Mouse (Mus musculus) intestine, embryonic 15.5 days (tissue): ENCODE data around the gene Cd164l2. TPM values are rescaled to one million over a fixed set of nuclear protein-coding genes. Genes with fewer than 3 reads are reported as not detected.

Source experiments
- ATAC-seq: fragments of 200-750 bp; cut with Nextera tagmentation; 2 replicates; pipeline ENCODE4 v1.8.0; 2017; ENCODE audit warnings: moderate TSS enrichment, moderate library complexity
- H3K27ac ChIP-seq: fragments of 300-500 bp; sonication (generic); 2 replicates; pipeline ENCODE4 v1.5.1; 2015; ENCODE audit warnings: mild to moderate bottlenecking, inconsistent platforms
- H3K27me3 ChIP-seq: fragments of 300-500 bp; sonication (generic); replicated peaks from 2 replicates; pipeline ENCODE4 v1.6.1; 2015; ENCODE audit warnings: inconsistent platforms
- H3K36me3 ChIP-seq: fragments of 300-500 bp; sonication (generic); 2 replicates; pipeline ENCODE4 v1.6.1; 2015; ENCODE audit warnings: inconsistent platforms
- H3K4me1 ChIP-seq: fragments of 300-500 bp; sonication (generic); replicated peaks from 2 replicates; pipeline ENCODE4 v1.6.1; 2015; ENCODE audit warnings: inconsistent platforms
- H3K4me2 ChIP-seq: fragments of 300-500 bp; sonication (generic); replicated peaks from 2 replicates; pipeline ENCODE4 v1.6.1; 2015; ENCODE audit warnings: mild to moderate bottlenecking, inconsistent platforms
- H3K4me3 ChIP-seq: fragments of 300-500 bp; sonication (generic); replicated peaks from 2 replicates; pipeline ENCODE4 v1.5.1; 2015; ENCODE audit warnings: inconsistent platforms
- H3K9ac ChIP-seq: fragments of 300-500 bp; sonication (generic); 2 replicates; pipeline ENCODE4 v1.6.1; 2015; ENCODE audit warnings: inconsistent platforms
- H3K9me3 ChIP-seq: fragments of 300-500 bp; sonication (generic); 2 replicates; pipeline ENCODE4 v1.6.1; 2016; ENCODE audit warnings: inconsistent platforms
- WGBS: fragments of 180-500 bp; shearing (Covaris S2); methylation state at CpG from one replicate; pipeline ENCODE4 v1.1.7; 2015; 5-methylcytosine and 5-hydroxymethylcytosine counted together
- polyA plus RNA-seq: library from polyadenylated mRNA; unstranded; fragments of >200 nt; fragmentation: Nextera tagmentation; extraction: Ambion mirVana; gene quantifications from 2 replicates; pipeline ENCODE4 v1.2.1, GENCODE M21; 2015

The Cd164l2 gene
- polyA plus RNA-seq, 1 experiment from 2014 or later: 2.7 TPM

DNA sequence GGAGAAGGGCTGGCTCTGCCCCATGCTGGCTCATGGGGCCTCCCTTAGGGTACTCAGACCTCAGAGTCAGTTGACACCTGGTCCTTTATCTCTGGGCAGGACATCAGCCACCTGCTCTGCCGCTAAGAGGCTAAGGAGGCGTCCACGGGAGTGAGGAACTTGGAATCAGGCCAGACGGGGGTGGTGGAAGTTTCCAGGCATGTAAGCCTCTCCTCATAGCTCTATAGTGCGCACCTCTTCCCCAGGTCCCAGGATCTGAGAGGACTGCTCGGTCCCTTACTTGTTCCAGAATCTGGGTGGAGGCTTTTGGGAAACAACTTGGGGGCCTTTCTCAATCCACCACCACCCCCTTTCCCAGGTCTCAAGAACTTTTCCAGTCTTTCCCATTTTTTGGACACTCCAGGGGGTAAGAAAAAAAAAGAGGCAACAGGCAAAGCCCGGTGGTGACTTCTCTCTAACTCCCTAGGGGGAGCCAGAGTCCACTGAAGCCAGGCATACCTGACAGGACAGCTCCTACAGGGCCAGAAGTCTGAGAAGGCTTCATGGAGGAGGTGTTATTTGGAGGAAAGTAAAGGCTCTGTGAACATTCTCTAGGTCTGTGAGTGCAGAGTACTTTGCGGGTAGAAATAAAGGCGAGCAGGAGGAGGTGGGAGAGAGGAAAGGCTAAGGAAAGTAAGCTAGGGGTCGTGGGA, 21.5 kb downstream of the Cd164l2 start:
- Histone ChIP-seq H3K4me2 (no peak overlapping the region), H3K4me1 (no peaks in the 10 kb centered on the region), H3K27me3 (0 out of 2 replicates have a peak, but pooled peaks cover 4% of the 10 kb centered on the region), H3K27ac (no peak overlapping the region), H3K9ac (no peak overlapping the region), H3K4me3 (no peak overlapping the region), H3K9me3 (no peaks in the 10 kb centered on the region), H3K36me3 (no peaks in the 10 kb centered on the region)
- peak; percentile 28; the same call in 1 of the 2 replicates for ATAC-seq
- 32% methylated on average over 10 of the region's 10 CpGs for WGBS

DNA sequence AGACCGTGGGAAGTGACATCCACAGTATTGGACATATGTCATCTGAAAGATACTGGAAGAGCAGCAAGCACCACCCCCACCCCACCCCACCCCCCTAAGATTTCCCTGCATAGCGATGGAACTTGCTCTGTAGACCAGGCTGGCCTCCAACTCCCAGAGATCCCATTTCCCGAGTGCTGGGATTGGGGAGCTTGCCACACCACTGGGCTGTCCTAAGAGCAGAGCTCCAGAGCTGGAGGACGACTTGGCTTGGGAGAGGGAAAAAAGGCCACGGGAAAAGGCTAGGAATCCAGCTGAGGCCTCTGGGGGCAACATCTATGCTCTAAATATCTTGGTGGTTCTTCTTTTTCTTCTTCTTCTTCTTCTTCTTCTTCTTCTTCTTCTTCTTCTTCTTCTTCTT, 22.8 kb downstream of the Cd164l2 start:
- H3K36me3 ChIP-seq: no peaks in the 10 kb centered on the region
- H3K4me2 ChIP-seq: no peak overlapping the region
- no peak for ATAC-seq
- H3K9ac ChIP-seq: no peak overlapping the region
- H3K9me3 ChIP-seq: no peaks in the 10 kb centered on the region
- 0 out of 2 replicates have a peak, but pooled peaks cover 4% of the 10 kb centered on the region for H3K27me3 ChIP-seq
- H3K27ac ChIP-seq: no peak overlapping the region
- H3K4me3 ChIP-seq: no peak overlapping the region
- no peaks in the 10 kb centered on the region for H3K4me1 ChIP-seq
- 48% methylated on average over 5 of the region's 5 CpGs for WGBS

DNA sequence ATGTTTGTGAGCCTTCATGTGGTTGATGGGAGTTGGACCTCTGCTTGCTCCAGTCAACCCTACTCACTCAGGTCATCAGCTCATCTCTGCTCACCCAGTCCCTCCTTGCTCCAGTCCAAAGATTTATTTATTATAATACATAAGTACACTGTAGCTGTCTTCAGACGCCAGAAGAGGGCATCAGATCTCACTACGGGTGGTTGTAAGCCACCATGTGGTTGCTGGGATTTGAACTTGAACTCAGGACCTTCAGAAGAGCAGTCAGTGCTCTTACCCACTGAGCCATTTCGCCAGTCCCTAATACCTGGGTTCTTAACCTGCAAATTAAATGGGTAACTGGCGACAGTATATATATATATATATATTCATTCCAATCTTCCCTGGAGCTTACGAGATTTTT, 23.5 kb downstream of the Cd164l2 start:
- H3K9me3 ChIP-seq: no peaks in the 10 kb centered on the region
- H3K36me3 ChIP-seq: no peaks in the 10 kb centered on the region
- no peak overlapping the region for H3K4me3 ChIP-seq
- no peak for ATAC-seq
- WGBS: 75% methylated on average over 5 of the region's 5 CpGs
- H3K4me1 ChIP-seq: no peaks in the 10 kb centered on the region; the same call in 1 of the 2 replicates
- H3K27ac ChIP-seq: no peak overlapping the region
- H3K27me3 ChIP-seq: 0 out of 2 replicates have a peak, but pooled peaks cover 4% of the 10 kb centered on the region
- H3K4me2 ChIP-seq: no peak overlapping the region
- H3K9ac ChIP-seq: no peak overlapping the region

DNA sequence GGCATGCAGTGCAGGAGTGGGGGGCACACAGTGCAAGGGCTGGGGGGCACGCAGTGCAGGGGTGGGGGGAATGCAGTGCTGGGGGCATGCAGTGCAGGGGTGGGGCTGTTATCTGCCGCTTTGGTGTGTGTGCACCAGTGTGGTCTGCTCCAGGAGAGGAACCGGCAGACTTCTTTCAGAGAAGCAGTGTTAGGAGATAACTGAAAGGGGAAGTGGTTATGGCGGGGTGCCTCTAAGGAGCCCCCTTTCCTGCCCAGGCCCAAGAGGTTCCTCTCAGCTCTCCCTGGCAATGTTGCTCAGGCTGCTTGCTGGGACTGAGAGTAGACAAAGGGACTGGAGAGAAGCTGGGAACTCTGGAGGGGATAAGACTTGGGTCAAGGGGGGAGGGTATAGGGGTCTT, 26.0 kb downstream of the Cd164l2 start:
- Histone ChIP-seq H3K27ac (no peak overlapping the region), H3K4me2 (no peak overlapping the region), H3K27me3 (0 out of 2 replicates have a peak, but pooled peaks cover 10% of the 10 kb centered on the region), H3K9me3 (no peaks in the 10 kb centered on the region), H3K9ac (no peak overlapping the region), H3K36me3 (no peaks in the 10 kb centered on the region), H3K4me3 (no peak overlapping the region), H3K4me1 (peaks cover 8% of the 10 kb centered on the region; the same call in 1 of the 2 replicates)
- ATAC-seq: no peak
- WGBS: 58% methylated on average over 4 of the region's 4 CpGs

DNA sequence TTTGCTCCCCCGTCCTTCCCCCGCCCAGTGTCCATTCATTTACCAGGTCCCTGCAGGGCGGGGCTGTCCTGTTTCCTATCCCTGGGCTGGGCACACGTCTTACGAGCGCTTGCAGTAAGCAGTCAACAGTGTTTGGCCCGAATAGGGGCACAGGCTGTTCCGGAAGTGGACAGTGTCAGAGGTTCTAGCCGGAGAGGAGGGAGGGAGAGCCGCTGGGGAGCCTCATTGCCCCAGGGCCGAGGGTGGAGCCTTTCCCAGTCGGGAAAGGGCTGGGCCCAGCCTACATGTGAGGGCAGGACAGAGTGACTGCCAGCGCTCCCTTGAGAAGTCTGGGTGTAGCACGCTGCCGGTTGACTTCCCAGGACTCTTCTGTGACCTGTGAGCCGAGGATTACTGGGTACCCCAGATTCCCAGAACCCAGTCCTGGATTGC, 28.6 kb downstream of the Cd164l2 start, which contains the start of gene Map3k6:
Gene Map3k6 (plus strand): TSS at position 329 of the 432 bp plus-strand sequence.
- WGBS: 6% methylated on average over 16 of the region's 16 CpGs
- peak within 1 kb of the TSS; percentile 62 for H3K9ac ChIP-seq
- ATAC-seq: peak; percentile 71
- H3K4me2 ChIP-seq: peak within 1 kb of the TSS; percentile 96
- no peaks in the 10 kb centered on the region for H3K36me3 ChIP-seq
- no peaks in the 10 kb centered on the region for H3K9me3 ChIP-seq
- H3K27ac ChIP-seq: peak within 1 kb of the TSS; percentile 85
- peak within 1 kb of the TSS; percentile 62 for H3K4me3 ChIP-seq
- peaks cover 11% of the 10 kb centered on the region; the same call in 1 of the 2 replicates for H3K27me3 ChIP-seq
- peaks cover 10% of the 10 kb centered on the region; the same call in 1 of the 2 replicates for H3K4me1 ChIP-seq

DNA sequence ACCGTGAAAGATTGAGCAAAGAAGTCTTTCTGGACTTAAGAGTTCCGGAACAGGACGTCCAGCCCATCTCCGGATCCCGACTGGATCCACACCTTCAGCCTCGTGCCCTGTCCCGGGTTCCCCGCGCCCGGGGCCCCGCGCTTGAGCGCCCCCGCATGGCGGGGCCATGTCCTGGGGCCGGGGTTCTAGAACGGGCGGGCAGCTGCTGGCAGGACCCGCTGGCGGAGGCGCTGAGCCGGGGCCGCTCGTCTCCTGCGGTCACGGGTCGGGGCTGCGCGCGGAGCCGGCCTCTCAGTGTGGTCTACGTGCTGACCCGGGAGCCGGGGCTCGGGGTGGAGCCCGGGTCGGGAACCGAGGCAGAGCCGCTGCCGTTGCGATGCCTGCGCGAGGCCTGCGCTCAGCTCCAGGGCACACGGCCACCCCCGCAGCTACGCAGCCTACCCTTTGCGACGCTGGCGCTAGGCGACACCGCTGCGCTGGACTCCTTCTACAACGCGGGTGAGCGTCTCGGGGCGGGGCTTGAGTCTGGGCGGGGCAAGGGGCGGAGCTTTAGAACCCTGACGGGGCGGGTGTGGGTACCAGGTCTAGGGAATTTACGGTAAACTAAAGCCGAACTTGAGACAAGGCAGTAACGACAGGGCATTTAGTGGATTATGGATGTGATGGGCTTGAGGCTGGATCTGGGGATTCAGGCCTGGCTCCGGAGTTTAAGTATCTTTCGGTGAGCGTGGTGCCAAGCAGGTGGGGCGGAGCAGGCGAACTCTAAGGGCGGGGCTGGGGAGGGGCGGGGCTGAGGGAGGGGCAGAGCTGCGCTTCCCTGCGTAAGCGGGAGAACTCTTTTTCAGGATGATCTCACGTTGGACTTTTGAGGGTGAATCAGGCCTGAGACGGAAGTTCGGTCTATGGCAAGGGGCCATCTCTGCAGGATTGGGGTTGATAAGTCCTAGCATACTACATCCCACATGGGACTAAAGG, 29.3 kb downstream of the Cd164l2 start:
- ATAC-seq: peak; percentile 95
- peak overlapping the region; percentile 62 for H3K4me3 ChIP-seq
- H3K4me1 ChIP-seq: peaks cover 10% of the 10 kb centered on the region; the same call in 1 of the 2 replicates
- H3K9ac ChIP-seq: peak overlapping the region; percentile 62
- no peaks in the 10 kb centered on the region for H3K36me3 ChIP-seq
- H3K27ac ChIP-seq: peak overlapping the region; percentile 85
- H3K9me3 ChIP-seq: no peaks in the 10 kb centered on the region
- H3K4me2 ChIP-seq: peak overlapping the region; percentile 96
- peaks cover 13% of the 10 kb centered on the region; the same call in 1 of the 2 replicates for H3K27me3 ChIP-seq
- 1% methylated on average over 78 of the region's 78 CpGs for WGBS

DNA sequence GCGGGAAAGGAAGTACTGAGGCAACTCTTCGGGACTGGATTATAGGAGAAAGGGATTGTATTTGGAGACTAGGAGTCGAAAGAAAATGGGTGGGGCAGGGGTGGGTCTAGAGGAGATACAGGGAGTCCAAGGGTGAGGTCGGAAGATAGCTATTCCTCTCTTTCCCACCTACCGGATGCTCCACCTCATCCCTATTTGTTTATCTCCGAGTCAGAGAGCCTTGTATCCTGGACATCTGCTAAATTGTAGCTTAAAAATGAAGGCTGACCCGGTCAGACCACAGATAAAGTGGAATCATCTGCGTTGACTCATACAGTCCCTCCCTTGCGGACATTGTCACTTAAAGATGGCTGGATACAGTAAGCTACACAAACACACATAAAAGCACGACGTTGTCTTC, 30.0 kb downstream of the Cd164l2 start:
- 0 out of 2 replicates have a peak overlapping the region, but pooled peaks have one; percentile 62 for H3K9ac ChIP-seq
- H3K4me3 ChIP-seq: peak overlapping the region; percentile 62
- peaks cover 18% of the 10 kb centered on the region; the same call in 1 of the 2 replicates for H3K27me3 ChIP-seq
- H3K9me3 ChIP-seq: no peaks in the 10 kb centered on the region
- ATAC-seq: no peak
- H3K27ac ChIP-seq: no peak overlapping the region
- H3K4me2 ChIP-seq: peak overlapping the region; percentile 96
- H3K4me1 ChIP-seq: peaks cover 10% of the 10 kb centered on the region; the same call in 1 of the 2 replicates
- H3K36me3 ChIP-seq: no peaks in the 10 kb centered on the region
- WGBS: 18% methylated on average over 11 of the region's 11 CpGs

DNA sequence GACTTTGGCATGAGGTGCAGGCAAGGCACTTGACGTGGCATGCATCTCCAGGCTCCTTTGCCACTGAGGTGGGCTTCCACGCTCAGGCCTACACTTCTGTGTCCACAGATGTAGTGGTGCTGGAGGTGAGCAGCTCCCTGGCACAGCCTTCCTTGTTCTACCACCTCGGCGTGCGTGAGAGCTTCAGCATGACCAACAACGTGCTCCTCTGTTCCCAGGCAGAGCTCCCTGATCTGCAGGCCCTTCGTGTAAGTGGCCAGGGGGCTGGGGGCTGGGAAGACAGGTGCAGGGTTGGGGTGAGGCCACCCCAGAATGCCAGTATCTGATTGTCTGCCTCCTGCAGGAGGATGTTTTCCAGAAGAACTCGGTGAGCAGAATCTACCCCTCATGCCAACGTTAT, 30.8 kb downstream of the Cd164l2 start:
- H3K9me3 ChIP-seq: no peaks in the 10 kb centered on the region
- no peak for ATAC-seq
- no peak overlapping the region for H3K4me2 ChIP-seq
- H3K4me1 ChIP-seq: peaks cover 10% of the 10 kb centered on the region; the same call in 1 of the 2 replicates
- H3K27ac ChIP-seq: no peak overlapping the region
- no peak overlapping the region for H3K9ac ChIP-seq
- WGBS: 69% methylated on average over 9 of the region's 9 CpGs
- no peak overlapping the region for H3K4me3 ChIP-seq
- no peaks in the 10 kb centered on the region for H3K36me3 ChIP-seq
- H3K27me3 ChIP-seq: peaks cover 24% of the 10 kb centered on the region

DNA sequence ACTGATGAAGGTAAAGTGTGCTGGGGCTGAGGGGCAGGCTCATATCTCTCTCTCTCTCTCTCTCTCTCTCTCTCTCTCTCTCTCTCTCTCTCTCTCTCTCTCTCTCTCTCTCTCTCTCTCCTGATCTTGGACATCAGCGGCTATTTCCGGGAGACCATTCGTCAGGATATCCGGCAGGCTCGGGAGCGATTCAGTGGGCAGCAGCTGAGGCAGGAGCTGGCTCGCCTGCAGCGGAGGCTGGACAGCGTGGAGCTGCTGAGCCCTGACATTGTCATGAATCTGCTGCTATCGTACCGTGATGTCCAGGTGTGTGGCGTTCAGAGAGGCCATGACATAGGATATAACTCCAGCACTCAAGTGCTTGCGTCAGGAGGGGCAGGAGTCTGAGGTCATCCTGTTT, 31.6 kb downstream of the Cd164l2 start:
- no peaks in the 10 kb centered on the region for H3K9me3 ChIP-seq
- 0 out of 2 replicates have a peak overlapping the region, but pooled peaks have one; percentile 14 for H3K4me2 ChIP-seq
- H3K4me3 ChIP-seq: no peak overlapping the region
- 28% methylated on average over 12 of the region's 13 CpGs for WGBS
- no peak overlapping the region for H3K9ac ChIP-seq
- H3K36me3 ChIP-seq: no peaks in the 10 kb centered on the region
- ATAC-seq: no peak
- no peak overlapping the region for H3K27ac ChIP-seq
- peaks cover 24% of the 10 kb centered on the region for H3K27me3 ChIP-seq
- peaks cover 10% of the 10 kb centered on the region; the same call in 1 of the 2 replicates for H3K4me1 ChIP-seq

DNA sequence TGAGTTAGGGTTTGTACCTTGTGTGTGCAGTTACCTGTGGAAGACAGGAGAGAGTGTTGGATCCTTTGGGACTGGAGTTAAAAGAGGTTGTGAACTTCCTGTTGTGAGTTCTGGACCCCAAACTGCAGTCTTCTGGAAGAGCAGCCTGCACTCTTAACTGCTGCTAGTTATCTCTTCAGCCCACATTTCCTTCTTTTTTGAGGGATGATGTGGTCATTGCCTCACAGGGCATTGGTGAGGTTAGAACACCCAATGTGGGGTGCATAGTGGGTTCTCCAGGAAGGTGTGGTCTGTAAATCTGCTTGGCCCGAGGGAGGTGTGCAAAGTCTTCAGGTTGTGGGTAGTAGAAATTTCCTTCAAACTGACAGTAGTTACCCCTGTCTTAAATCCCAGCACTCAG, 32.4 kb downstream of the Cd164l2 start:
- Histone ChIP-seq H3K4me1 (peaks cover 10% of the 10 kb centered on the region; the same call in 1 of the 2 replicates), H3K4me2 (no peak overlapping the region), H3K27ac (no peak overlapping the region), H3K27me3 (peaks cover 29% of the 10 kb centered on the region), H3K9me3 (no peaks in the 10 kb centered on the region), H3K4me3 (no peak overlapping the region), H3K9ac (no peak overlapping the region), H3K36me3 (no peaks in the 10 kb centered on the region)
- WGBS: 74% methylated on average over 1 of the region's 1 CpGs
- no peak for ATAC-seq

DNA sequence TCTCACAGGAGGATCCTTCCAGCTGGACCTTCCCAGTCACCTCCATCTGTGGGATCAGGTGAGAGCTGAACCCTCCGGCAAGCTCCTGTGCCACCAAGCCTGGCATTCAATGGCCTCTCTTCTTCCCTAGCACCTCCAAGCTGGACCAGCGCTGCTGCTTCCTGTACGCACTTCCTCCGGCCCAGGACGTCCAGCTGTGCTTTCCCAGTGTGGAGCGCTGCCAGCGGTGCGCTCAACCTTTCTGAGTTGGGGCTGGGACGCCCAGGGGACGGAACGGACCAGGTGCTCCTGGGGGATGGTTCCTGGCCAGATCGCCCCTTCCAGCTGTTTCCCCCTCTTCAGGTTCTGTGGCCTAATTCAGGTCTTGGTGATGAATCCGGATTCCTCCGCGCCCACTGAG, 35.1 kb downstream of the Cd164l2 start:
- peaks cover 54% of the 10 kb centered on the region for H3K27me3 ChIP-seq
- no peak for ATAC-seq
- H3K4me1 ChIP-seq: peaks cover 16% of the 10 kb centered on the region
- H3K4me2 ChIP-seq: no peak overlapping the region
- no peak overlapping the region for H3K4me3 ChIP-seq
- no peak overlapping the region for H3K9ac ChIP-seq
- H3K27ac ChIP-seq: no peak overlapping the region
- 27% methylated on average over 15 of the region's 15 CpGs for WGBS
- no peaks in the 10 kb centered on the region for H3K36me3 ChIP-seq
- no peaks in the 10 kb centered on the region for H3K9me3 ChIP-seq
